Mouse (Mus musculus) midbrain, postnatal 0 days (tissue): ENCODE results near the gene Cdc20. TPM values are rescaled to one million over a fixed set of nuclear protein-coding genes. Genes with fewer than 3 reads are reported as not detected.

Experiments
- ATAC-seq: fragments of 200-750 bp; cut with Nextera tagmentation; 2 replicates; pipeline ENCODE4 v1.8.0; 2017; ENCODE audit warnings: moderate number of reproducible peaks, mild to moderate bottlenecking, moderate TSS enrichment, moderate library complexity; ENCODE audit not compliant: low FRiP score
- DNase-seq: peaks from one replicate; pipeline ENCODE4 v3.0.0-alpha.2; 2015; ENCODE audit warnings: low spot score
- H3K27ac ChIP-seq: fragments of 300-500 bp; sonication (generic); 2 replicates; pipeline ENCODE4 v1.5.1; 2014; ENCODE audit warnings: low read depth, mild to moderate bottlenecking, low read length, mixed read lengths
- H3K27me3 ChIP-seq: fragments of 300-500 bp; sonication (generic); 2 replicates; pipeline ENCODE4 v1.6.1; 2014; ENCODE audit warnings: low read length, control low read depth, mixed read lengths; ENCODE audit not compliant: insufficient read depth
- H3K36me3 ChIP-seq: fragments of 300-500 bp; sonication (generic); 2 replicates; pipeline ENCODE4 v1.6.1; 2014; ENCODE audit warnings: low read length, control low read depth, mixed read lengths; ENCODE audit not compliant: insufficient read depth
- H3K4me1 ChIP-seq: fragments of 300-500 bp; sonication (generic); 2 replicates; pipeline ENCODE4 v1.6.1; 2014; ENCODE audit warnings: mild to moderate bottlenecking, control low read depth, antibody characterized with exemption, low read length, mixed read lengths; ENCODE audit not compliant: insufficient read depth
- H3K4me2 ChIP-seq: fragments of 300-500 bp; sonication (generic); 2 replicates; pipeline ENCODE4 v1.6.1; 2014; ENCODE audit warnings: low read depth, mild to moderate bottlenecking, low read length, mixed read lengths; ENCODE audit not compliant: poor library complexity, severe bottlenecking
- H3K4me3 ChIP-seq: fragments of 300-500 bp; sonication (generic); 2 replicates; pipeline ENCODE4 v1.5.1; 2014; ENCODE audit warnings: low read depth, mild to moderate bottlenecking, low read length, moderate library complexity
- H3K9ac ChIP-seq: fragments of 300-500 bp; sonication (generic); replicated peaks from 2 replicates; pipeline ENCODE4 v1.6.1; 2014; ENCODE audit warnings: mild to moderate bottlenecking, low read length, moderate library complexity, mixed read lengths; ENCODE audit not compliant: poor library complexity, severe bottlenecking
- H3K9me3 ChIP-seq: fragments of 300-500 bp; sonication (generic); 2 replicates; pipeline ENCODE4 v1.6.1; 2016; ENCODE audit warnings: low read length, control low read depth
- CTCF ChIP-seq: IDR thresholded peaks from 2 replicates; pipeline ENCODE4 v1.5.1; 2016; ENCODE audit warnings: antibody characterized with exemption, mild to moderate bottlenecking
- WGBS: fragments of 180-500 bp; shearing (Covaris S2); extraction: QIAGEN DNeasy Blood & Tissue Kit; methylation state at CpG from one replicate; pipeline ENCODE4 v1.1.7; 2014; 5-methylcytosine and 5-hydroxymethylcytosine counted together
- polyA plus RNA-seq: library from polyadenylated mRNA; unstranded; fragments of >200 nt; fragmentation: Nextera tagmentation; extraction: Ambion mirVana; gene quantifications from 2 replicates; pipeline ENCODE4 v1.2.1, GENCODE M21; 2015
- total RNA-seq: library from RNA; depleted of rRNA; stranded (reverse); fragments of >200 nt; gene quantifications from 2 replicates; pipeline ENCODE4 v1.2.3, GENCODE M21; 2014

Cdc20 gene
- total and polyA plus RNA-seq, 2 experiments from 2014 or later: 9.7 to 15.3 TPM

GRCm38 (mm10) chr4:118425374-118425773 is 11.8 kb downstream of the Cdc20 start:
- Histone ChIP-seq H3K4me3 (no peak overlapping the region), H3K27ac (no peak overlapping the region), H3K9ac (no peak overlapping the region), H3K4me2 (no peak overlapping the region), H3K27me3 (no peaks in the 10 kb centered on the region), H3K4me1 (0 out of 2 replicates have a peak, but pooled peaks cover 3% of the 10 kb centered on the region), H3K36me3 (peaks cover 12% of the 10 kb centered on the region; the same call in 1 of the 2 replicates), H3K9me3 (no peaks in the 10 kb centered on the region)
- WGBS: 95% methylated on average over 1 of the region's 1 CpGs
- DNase-seq (no peak), ATAC-seq (no peak)
- TF ChIP-seq CTCF: no peak

GRCm38 (mm10) chr4:118424541-118425160 is 12.5 kb downstream of the Cdc20 start:
- no peak for ATAC-seq

GRCm38 (mm10) chr4:118421384-118421783 is 15.8 kb downstream of the Cdc20 start:
- DNase-seq (no peak), ATAC-seq (no peak)
- Histone ChIP-seq H3K4me3 (no peak overlapping the region), H3K27ac (no peak overlapping the region), H3K4me1 (no peaks in the 10 kb centered on the region), H3K9ac (no peak overlapping the region), H3K4me2 (no peak overlapping the region), H3K36me3 (peaks cover 44% of the 10 kb centered on the region), H3K9me3 (no peaks in the 10 kb centered on the region), H3K27me3 (no peaks in the 10 kb centered on the region)
- no peak for TF ChIP-seq CTCF
- 92% methylated on average over 3 of the region's 3 CpGs for WGBS

More at GRCm38 (mm10) chr4:118424541-118425160, 12.5 kb downstream of the Cdc20 start:
- Histone ChIP-seq H3K9me3 (no peaks in the 10 kb centered on the region), H3K27ac (no peak overlapping the region), H3K27me3 (no peaks in the 10 kb centered on the region), H3K9ac (no peak overlapping the region), H3K36me3 (peaks cover 17% of the 10 kb centered on the region; the same call in 1 of the 2 replicates), H3K4me1 (0 out of 2 replicates have a peak, but pooled peaks cover 3% of the 10 kb centered on the region), H3K4me3 (no peak overlapping the region), H3K4me2 (no peak overlapping the region)
- DNase-seq: no peak
- 84% methylated on average over 4 of the region's 4 CpGs for WGBS
- TF ChIP-seq CTCF: no peak

- 78% methylated on average over 13 of the region's 13 CpGs for WGBS
- no peak for TF ChIP-seq CTCF
- H3K4me2 ChIP-seq: no peak overlapping the region
- no peak overlapping the region for H3K27ac ChIP-seq
- H3K4me3 ChIP-seq: no peak overlapping the region
- H3K4me1 ChIP-seq: no peaks in the 10 kb centered on the region
- H3K9ac ChIP-seq: no peak overlapping the region
- ATAC-seq (0 out of 2 replicates have a peak, but pooled peaks have one; percentile 38), DNase-seq (no peak)
- H3K36me3 ChIP-seq: peaks cover 81% of the 10 kb centered on the region
- H3K27me3 ChIP-seq: no peaks in the 10 kb centered on the region
- H3K9me3 ChIP-seq: no peaks in the 10 kb centered on the region
These were observed 19.9 kb downstream of the Cdc20 start for GRCm38 (mm10) chr4:118417112-118417797.

GRCm38 (mm10) chr4:118416329-118416728 is 20.8 kb downstream of the Cdc20 start:
- no peak overlapping the region for H3K27ac ChIP-seq
- DNase-seq: no peak
- no peak for ATAC-seq
- no peak for TF ChIP-seq CTCF
- no peak overlapping the region for H3K4me2 ChIP-seq
- WGBS: 97% methylated on average over 5 of the region's 5 CpGs
- no peaks in the 10 kb centered on the region for H3K9me3 ChIP-seq
- no peak overlapping the region for H3K9ac ChIP-seq
- peaks cover 85% of the 10 kb centered on the region for H3K36me3 ChIP-seq
- no peaks in the 10 kb centered on the region for H3K4me1 ChIP-seq
- H3K4me3 ChIP-seq: no peak overlapping the region
- no peaks in the 10 kb centered on the region for H3K27me3 ChIP-seq

- no peak overlapping the region for H3K27ac ChIP-seq
- H3K9ac ChIP-seq: no peak overlapping the region
- H3K4me3 ChIP-seq: no peak overlapping the region
- no peak for TF ChIP-seq CTCF
- peaks cover 82% of the 10 kb centered on the region for H3K36me3 ChIP-seq
- ATAC-seq: no peak
- H3K9me3 ChIP-seq: no peaks in the 10 kb centered on the region
- H3K4me1 ChIP-seq: no peaks in the 10 kb centered on the region
- 88% methylated on average over 2 of the region's 2 CpGs for WGBS
- no peak for DNase-seq
- no peaks in the 10 kb centered on the region for H3K27me3 ChIP-seq
- no peak overlapping the region for H3K4me2 ChIP-seq
These were observed 21.4 kb downstream of the Cdc20 start for GRCm38 (mm10) chr4:118415779-118416178.
